Mouse (Mus musculus): Measurements from ENCODE around the gene Cdipt. TPM values are rescaled to one million over a fixed set of nuclear protein-coding genes. Genes with fewer than 3 reads are reported as not detected.

Gene Cdipt
- 115 TPM for polyA plus RNA-seq (2017; shearing (Covaris generic))

GRCm38 (mm10) chr7:126975893-126975949, at the start of gene Cdipt:
Gene Cdipt, plus strand, starts transcription at chr7:126975914.

GRCm38 (mm10) chr7:126928384-126929037, 47.2 kb upstream of the Cdipt start, which contains the start of gene Kctd13:
Gene Kctd13, plus strand, starts transcription at chr7:126928879.

DNA sequence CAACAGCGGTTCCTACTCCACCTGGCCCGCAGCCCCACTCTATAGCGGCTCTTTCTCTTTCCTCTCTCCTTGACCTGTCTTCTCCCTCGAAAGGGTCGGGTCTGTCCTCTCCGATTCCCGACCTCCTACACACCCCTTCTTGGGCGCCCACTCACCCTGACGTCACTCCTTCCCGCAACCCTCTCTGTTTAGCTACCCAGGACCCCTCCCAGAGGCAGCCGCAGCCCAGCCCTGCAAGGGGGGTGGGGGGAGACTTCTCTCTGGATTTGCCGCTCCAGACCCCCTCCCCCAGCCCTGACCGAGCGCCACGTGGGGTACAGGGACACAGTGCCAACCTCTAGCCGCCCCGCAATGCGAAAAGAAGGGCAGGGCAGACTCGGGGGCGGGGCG, 26.3 kb upstream of the Cdipt start, which contains the start of gene Asphd1:
TSS of gene Asphd1 (minus strand) at position 180 of the 390 bp plus-strand sequence.

DNA sequence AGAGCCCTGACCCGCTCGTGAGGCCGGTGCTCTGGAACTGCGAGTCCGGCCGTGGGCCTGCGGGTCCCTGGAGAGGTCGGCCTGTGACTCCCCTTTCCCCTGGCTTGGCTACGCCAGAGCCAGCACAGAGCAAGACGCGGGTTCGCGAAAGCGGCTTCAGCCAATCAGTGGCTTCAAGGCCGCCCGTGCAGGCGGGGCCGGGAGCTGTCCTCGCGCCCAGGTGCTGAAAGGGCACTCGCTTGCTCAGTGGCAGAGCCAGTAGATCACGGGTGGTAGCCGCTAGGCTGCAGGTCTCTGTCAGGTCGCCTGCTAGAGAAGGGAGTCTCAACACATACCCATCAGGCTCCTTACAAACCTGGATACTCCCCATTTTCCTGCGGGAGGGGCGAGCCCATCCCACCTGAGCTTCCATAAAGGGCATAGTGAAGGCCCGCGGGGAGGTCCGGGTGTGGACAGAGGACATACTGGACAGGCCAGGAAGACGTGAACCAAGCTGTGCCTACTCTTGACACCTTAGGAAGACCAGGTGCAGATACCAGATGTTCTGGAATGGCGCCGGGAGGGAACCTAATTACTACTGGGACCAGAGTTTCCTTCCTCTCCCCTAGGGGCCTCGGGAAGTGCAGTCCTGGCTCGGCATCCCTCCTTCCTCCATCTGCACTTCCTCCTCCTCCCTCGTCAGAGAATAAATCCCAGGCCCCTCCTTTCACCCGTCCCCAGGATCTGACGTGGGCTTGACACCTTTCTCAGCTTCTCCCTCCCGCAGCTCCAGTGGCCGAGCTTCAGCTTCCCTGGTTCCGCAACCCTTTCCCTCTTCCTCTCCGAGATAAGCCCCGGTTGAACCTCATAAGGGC, 25.7 kb upstream of the Cdipt start, which contains the start of gene Sez6l2:
TSS of gene Sez6l2 (plus strand) at position 771 of the 854 bp plus-strand sequence.

DNA sequence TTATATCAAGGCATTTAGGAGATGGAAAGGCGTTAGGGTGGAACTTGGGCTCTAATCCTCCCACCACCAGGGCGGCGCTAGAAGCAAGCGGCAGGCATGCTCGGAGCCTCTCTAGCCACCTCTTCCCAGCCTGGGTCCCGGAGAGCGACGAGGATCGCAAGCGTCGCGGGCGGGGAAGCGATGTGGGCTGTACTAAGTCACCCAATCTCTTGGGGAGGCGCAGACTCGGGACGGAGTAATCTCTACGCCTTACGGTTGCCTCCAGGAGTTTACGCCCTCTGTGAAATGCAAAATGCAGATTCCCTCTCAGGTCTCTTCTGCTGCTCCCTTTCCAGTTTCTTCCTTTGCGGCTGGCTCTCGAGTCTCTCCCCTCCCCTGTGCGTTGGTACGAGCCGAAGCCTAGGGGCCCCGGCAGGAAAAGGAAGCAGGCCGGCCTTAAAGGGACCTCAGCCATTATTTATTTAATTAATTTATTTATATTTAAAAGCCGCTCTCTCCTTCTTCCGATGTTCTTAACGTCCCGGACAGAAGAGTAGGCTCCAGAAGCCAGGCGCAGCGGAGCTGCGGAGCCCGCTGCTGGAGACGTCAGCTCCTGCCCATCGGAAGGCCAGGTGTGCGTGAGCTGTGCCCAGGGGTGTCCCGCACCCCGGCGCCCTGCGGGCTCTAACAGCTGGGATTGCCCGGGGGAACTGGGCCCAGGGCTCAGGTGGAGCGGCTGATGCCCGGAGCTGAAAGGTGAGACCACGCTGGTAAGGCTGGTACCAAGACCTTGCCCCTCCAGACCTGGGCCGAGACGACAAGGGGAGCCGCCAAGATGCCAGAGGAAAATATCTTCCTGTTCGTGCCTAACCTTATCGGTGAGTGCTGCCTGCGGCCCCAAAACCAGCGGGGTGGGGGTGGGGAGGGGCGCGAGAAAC, 494 bp downstream of the Cdipt start, which contains the start of gene Cdiptos:
TSS of gene Cdiptos (minus strand) at position 149 of the 917 bp plus-strand sequence.

GRCm38 (mm10) chr7:127014320-127014719, 38.6 kb downstream of the Cdipt start, which contains the start of gene Mvp:
Gene Mvp, minus strand, starts transcription at chr7:127014621.

GRCm38 (mm10) chr7:127016481-127016485, 40.6 kb downstream of the Cdipt start, which contains the start of gene Pagr1b:
Gene Pagr1b, minus strand, starts transcription at chr7:127016484.

DNA sequence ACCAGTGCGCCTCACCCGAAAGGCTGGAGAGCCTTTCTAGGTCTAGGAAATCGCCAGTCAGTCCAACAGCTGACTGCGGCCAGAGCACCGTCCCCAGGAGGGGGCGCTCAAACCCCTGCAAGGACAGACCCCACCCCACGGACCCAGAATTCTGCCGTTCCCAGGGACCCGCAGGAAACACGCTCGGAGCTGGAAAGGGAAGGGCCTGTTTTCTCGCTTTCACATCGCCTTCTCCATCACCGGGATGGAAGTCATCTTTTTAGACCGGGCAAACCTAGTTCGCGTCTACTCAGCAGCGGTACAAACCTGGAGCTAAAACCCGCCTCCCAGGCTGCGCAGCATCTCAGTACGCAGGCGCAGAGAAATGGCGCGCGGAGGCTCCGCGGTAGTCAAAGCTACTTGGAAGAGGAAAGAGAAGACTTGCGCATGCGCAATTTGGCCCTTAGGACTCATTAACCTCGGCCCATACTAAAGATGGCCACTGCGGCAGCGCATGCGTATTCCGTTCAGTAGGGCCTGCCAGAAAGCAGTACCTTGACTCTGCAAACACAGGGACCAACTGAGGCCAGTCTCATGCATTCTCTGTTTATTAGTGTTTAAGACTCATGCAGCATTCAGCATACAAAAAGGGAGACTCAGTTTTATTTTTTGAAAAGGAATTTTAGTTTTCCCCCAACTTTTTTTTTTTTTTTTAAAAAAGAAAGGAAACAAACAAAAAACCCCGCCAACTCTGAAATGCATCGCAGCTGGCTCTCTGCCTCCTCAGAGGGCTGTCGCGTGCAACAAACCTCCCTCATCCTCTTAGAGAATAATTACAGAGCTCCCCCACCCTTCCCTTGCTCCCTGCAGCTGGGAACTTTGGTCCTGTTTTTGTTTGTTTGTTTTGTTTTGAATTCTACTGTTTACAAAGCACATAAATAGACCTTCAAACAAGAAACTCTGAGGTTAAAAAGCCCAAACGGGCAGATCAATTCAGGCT, 41.5 kb downstream of the Cdipt start, which contains the start of gene Pagr1a:
TSS of gene Pagr1a (minus strand) at position 382 of the 979 bp plus-strand sequence.

GRCm38 (mm10) chr7:127020901-127021562, 45.3 kb downstream of the Cdipt start, which contains the start of the genes Gm42742 and Prrt2:
Gene Gm42742, minus strand, starts transcription at chr7:127021097.
Gene Prrt2, minus strand, starts transcription at chr7:127021211.

DNA sequence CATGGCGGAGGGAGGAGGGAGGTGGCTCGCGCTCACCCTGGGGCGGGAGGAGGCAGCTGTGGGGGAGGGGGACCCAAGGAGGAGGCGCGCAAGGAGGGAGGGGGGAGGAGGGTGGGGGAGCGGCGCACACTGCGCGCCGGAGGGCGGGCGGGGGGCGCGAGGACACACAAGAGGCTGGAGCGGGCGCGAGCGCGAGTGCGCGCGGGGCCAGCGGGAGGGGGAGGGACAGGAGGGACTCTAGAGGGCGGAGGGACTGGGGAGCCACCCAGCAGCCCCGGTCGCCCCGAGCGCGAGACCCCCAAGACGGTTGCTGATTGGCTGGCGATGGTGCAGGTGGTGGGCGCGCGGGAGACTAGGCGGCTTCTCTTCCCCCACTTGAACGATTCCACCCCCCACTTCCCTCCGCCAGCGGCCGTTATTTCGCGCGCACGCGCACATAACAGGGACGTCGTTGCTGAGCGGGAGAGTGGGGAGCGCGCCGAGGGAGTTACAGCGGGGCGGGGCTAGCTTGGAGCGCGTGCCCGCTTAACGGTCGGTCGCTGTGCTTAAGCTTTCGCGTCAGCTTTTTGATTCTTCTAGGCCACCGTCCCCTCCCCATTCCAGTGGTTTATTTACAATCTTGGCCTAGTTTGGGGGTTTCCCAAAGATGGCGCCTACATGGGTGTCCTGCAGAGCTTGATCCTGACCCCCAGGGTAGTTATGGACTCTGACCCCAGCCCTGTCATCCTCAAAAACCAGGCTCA, 51.4 kb downstream of the Cdipt start, which contains the start of gene Maz:
TSS of gene Maz (minus strand) at position 54 of the 743 bp plus-strand sequence.

Other genes with a start within 250 kb of the Cdipt start
- gene Mapk3, start 216.3 kb upstream of the Cdipt start, polyA plus RNA-seq (2017; shearing (Covaris generic)): 20.2 TPM
- gene Gdpd3, start 209.6 kb upstream of the Cdipt start, polyA plus RNA-seq (2017; shearing (Covaris generic)): not detected
- 370 TPM for gene Ypel3, start 199.0 kb upstream of the Cdipt start, polyA plus RNA-seq (2017; shearing (Covaris generic))
- 2.2 TPM for gene Tbx6, start 194.4 kb upstream of the Cdipt start, polyA plus RNA-seq (2017; shearing (Covaris generic))
- 384 TPM for gene Ppp4c, start 183.4 kb upstream of the Cdipt start, polyA plus RNA-seq (2017; shearing (Covaris generic))
- gene Fam57b, start 178.2 kb upstream of the Cdipt start, polyA plus RNA-seq (2017; shearing (Covaris generic)): not detected
- not detected for gene 4930451I11Rik, start 144.3 kb upstream of the Cdipt start, polyA plus RNA-seq (2017; shearing (Covaris generic))
- not detected for gene Doc2a, start 128.5 kb upstream of the Cdipt start, polyA plus RNA-seq (2017; shearing (Covaris generic))
- 8.3 TPM for gene Hirip3, start 113.9 kb upstream of the Cdipt start, polyA plus RNA-seq (2017; shearing (Covaris generic))
- 51.8 TPM for gene Ino80e, start 113.5 kb upstream of the Cdipt start, polyA plus RNA-seq (2017; shearing (Covaris generic))
- 35.6 TPM for gene Taok2, start 91.2 kb upstream of the Cdipt start, polyA plus RNA-seq (2017; shearing (Covaris generic))
- 28.4 TPM for gene Tmem219, start 53.0 kb upstream of the Cdipt start, polyA plus RNA-seq (2017; shearing (Covaris generic))
- gene Kctd13, start 47.0 kb upstream of the Cdipt start, polyA plus RNA-seq (2017; shearing (Covaris generic)): 41.2 TPM
- gene Asphd1, start 26.3 kb upstream of the Cdipt start, polyA plus RNA-seq (2017; shearing (Covaris generic)): not detected
- gene Sez6l2, start 25.4 kb upstream of the Cdipt start, polyA plus RNA-seq (2017; shearing (Covaris generic)): 0.82 TPM
- gene Cdiptos, start 184 bp downstream of the Cdipt start, polyA plus RNA-seq (2017; shearing (Covaris generic)): 0.45 TPM
- 61.2 TPM for gene Mvp, start 38.7 kb downstream of the Cdipt start, polyA plus RNA-seq (2017; shearing (Covaris generic))
- gene Pagr1b, start 40.6 kb downstream of the Cdipt start, polyA plus RNA-seq (2017; shearing (Covaris generic)): not detected
- 19.7 TPM for gene Pagr1a, start 41.4 kb downstream of the Cdipt start, polyA plus RNA-seq (2017; shearing (Covaris generic))
- gene Gm42742, start 45.2 kb downstream of the Cdipt start, polyA plus RNA-seq (2017; shearing (Covaris generic)): 57.3 TPM
- 13.1 TPM for gene Prrt2, start 45.3 kb downstream of the Cdipt start, polyA plus RNA-seq (2017; shearing (Covaris generic))
- 95.1 TPM for gene Maz, start 51.1 kb downstream of the Cdipt start, polyA plus RNA-seq (2017; shearing (Covaris generic))
- 2.9 TPM for gene Kif22, start 66.6 kb downstream of the Cdipt start, polyA plus RNA-seq (2017; shearing (Covaris generic))
- gene Zg16, start 111.4 kb downstream of the Cdipt start, polyA plus RNA-seq (2017; shearing (Covaris generic)): not detected
- gene AI467606, start 115.4 kb downstream of the Cdipt start, polyA plus RNA-seq (2017; shearing (Covaris generic)): 66.8 TPM
- gene Qprt, start 146.3 kb downstream of the Cdipt start, polyA plus RNA-seq (2017; shearing (Covaris generic)): 9.2 TPM
- 49.7 TPM for gene Spn, start 161.9 kb downstream of the Cdipt start, polyA plus RNA-seq (2017; shearing (Covaris generic))
- gene Cd2bp2, start 220.1 kb downstream of the Cdipt start, polyA plus RNA-seq (2017; shearing (Covaris generic)): 55.9 TPM
- 51.9 TPM for gene Tbc1d10b, start 232.6 kb downstream of the Cdipt start, polyA plus RNA-seq (2017; shearing (Covaris generic))
- gene Mylpf, start 233.0 kb downstream of the Cdipt start, polyA plus RNA-seq (2017; shearing (Covaris generic)): 12.4 TPM